Mouse (Mus musculus) R1 (cell line): ENCODE measurements at regions not wholly inside any gene's neighbourhood (a gene's known extent, or its start where the extent isn't known, plus 50 kb on each side); places are given as distances from the start of the nearest gene placed in this dataset.

Experiments used
- DNase-seq: peaks from one replicate; pipeline ENCODE4 v3.0.0-alpha.2; 2018; ENCODE audit warnings: low read depth, low spot score

- no peak for DNase-seq
These were observed 95.0 kb upstream of the Arhgef9 start for GRCm38 (mm10) chrX:95291676-95292075.

- DNase-seq, result no peak
These were observed 85.4 kb upstream of the Arhgef9 start for GRCm38 (mm10) chrX:95282038-95282437.

GRCm38 (mm10) chrX:95253517-95253916, 56.9 kb upstream of the Arhgef9 start:
- DNase-seq, result peak; percentile 64
